Mouse (Mus musculus) heart, postnatal 4 days (tissue): Measurements from ENCODE around the gene Zfp882. TPM values are rescaled to one million over a fixed set of nuclear protein-coding genes. Genes with fewer than 3 reads are reported as not detected.
"Not testable (repeated sequence)": the region's sequence is repeated elsewhere in the genome, so short reads cannot be mapped to it uniquely, and the experiment has no call there.

Source experiments
- DNase-seq: peaks from one replicate; pipeline ENCODE4 v3.0.0; 2021
- total RNA-seq, 2 experiments: library from RNA; stranded (reverse); gene quantifications; 2 replicates each; pipeline ENCODE4 v1.2.3; 2021

Zfp882 gene
- total RNA-seq: 1 to 10 TPM; 2.4 to 5.1 TPM

GRCm38 (mm10) chr8:71908309-71909261, at the start of gene Zfp882, which contains the start of gene Zfp617:
Zfp882 (plus strand) TSS chr8:71908608.
Zfp617 (plus strand) TSS chr8:71908635.
- DNase-seq: peak; percentile 87

GRCm38 (mm10) chr8:71861551-71861950, 46.9 kb upstream of the Zfp882 start:
- DNase-seq: not testable (repeated sequence)

- DNase-seq: not testable (repeated sequence)
These were observed 46.4 kb upstream of the Zfp882 start for GRCm38 (mm10) chr8:71862038-71862437.

- peak; percentile 70 for DNase-seq
These were observed 26.7 kb upstream of the Zfp882 start, which contains the start of gene Zfp709 for GRCm38 (mm10) chr8:71881618-71882274. Zfp709 (plus strand) TSS chr8:71882019.

GRCm38 (mm10) chr8:71900666-71901065, 7.7 kb upstream of the Zfp882 start:
- DNase-seq: not testable (repeated sequence)

GRCm38 (mm10) chr8:71903084-71903483, 5.3 kb upstream of the Zfp882 start:
- not testable (repeated sequence) for DNase-seq

GRCm38 (mm10) chr8:71906809-71907208, 1.6 kb upstream of the Zfp882 start:
- no peak for DNase-seq

GRCm38 (mm10) chr8:71907798-71908257, 580 bp upstream of the Zfp882 start:
- DNase-seq: no peak

GRCm38 (mm10) chr8:71912286-71912685, 3.9 kb downstream of the Zfp882 start:
- DNase-seq: no peak

GRCm38 (mm10) chr8:71922567-71923401, 14.4 kb downstream of the Zfp882 start:
- DNase-seq: peak; percentile 94

- no peak for DNase-seq
These were observed 17.4 kb downstream of the Zfp882 start for GRCm38 (mm10) chr8:71925791-71926190.

- DNase-seq: no peak
These were observed 18.1 kb downstream of the Zfp882 start for GRCm38 (mm10) chr8:71926551-71926950.

GRCm38 (mm10) chr8:71927779-71928178, 19.4 kb downstream of the Zfp882 start:
- no peak for DNase-seq

GRCm38 (mm10) chr8:71938037-71938436, 29.6 kb downstream of the Zfp882 start:
- not testable (repeated sequence) for DNase-seq

GRCm38 (mm10) chr8:71940293-71941208, 32.1 kb downstream of the Zfp882 start:
- DNase-seq: no peak

GRCm38 (mm10) chr8:71941776-71942175, 33.4 kb downstream of the Zfp882 start:
- DNase-seq: no peak

GRCm38 (mm10) chr8:71948624-71949023, 40.2 kb downstream of the Zfp882 start:
- DNase-seq: no peak

GRCm38 (mm10) chr8:71950482-71951221, 42.2 kb downstream of the Zfp882 start, which contains the start of gene Zfp961:
Zfp961 (plus strand) TSS chr8:71951038.
- DNase-seq: peak; percentile 99

- no peak for DNase-seq
These were observed 43.2 kb downstream of the Zfp882 start for GRCm38 (mm10) chr8:71951436-71952161.
